Mouse (Mus musculus) liver, adult 2 months (tissue): ENCODE measurements at regions not wholly inside any gene's neighbourhood (a gene's known extent, or its start where the extent isn't known, plus 50 kb on each side); places are given as distances from the start of the nearest gene placed in this dataset.

Experiments
- CTCF ChIP-seq: fragments of 200-500 bp; IDR thresholded peaks from 2 replicates; pipeline ENCODE4 v1.5.1; 2011; ENCODE audit warnings: low read depth, low read length, control low read depth
- POLR2A ChIP-seq: fragments of 200-500 bp; IDR thresholded peaks from 2 replicates; pipeline ENCODE4 v1.6.1; 2011; ENCODE audit warnings: low read length, control low read depth; ENCODE audit not compliant: insufficient read depth; ENCODE audit errors: extremely low read depth

- no peak for TF ChIP-seq CTCF
- no peak for TF ChIP-seq POLR2A
Measured at GRCm38 (mm10) chr10:98650533-98650932, 263.7 kb upstream of the Atp2b1 start.
